Mouse (Mus musculus) embryonic facial prominence, embryonic 13.5 days (tissue): ENCODE results near the gene Bmp8b. TPM values are rescaled to one million over a fixed set of nuclear protein-coding genes. Genes with fewer than 3 reads are reported as not detected.
"Not testable (repeated sequence)": the region's sequence is repeated elsewhere in the genome, so short reads cannot be mapped to it uniquely, and the experiment has no call there.

Source experiments
- ATAC-seq: fragments of 200-750 bp; cut with Nextera tagmentation; 2 replicates; pipeline ENCODE4 v1.8.0; 2017; ENCODE audit warnings: low read depth; ENCODE audit not compliant: insufficient number of reproducible peaks, insufficient read depth, low FRiP score, low TSS enrichment
- H3K27ac ChIP-seq: fragments of 300-500 bp; sonication (generic); 2 replicates; pipeline ENCODE4 v1.5.1; 2015; ENCODE audit warnings: moderate library complexity, mild to moderate bottlenecking, inconsistent platforms
- H3K27me3 ChIP-seq: fragments of 300-500 bp; sonication (generic); 2 replicates; pipeline ENCODE4 v1.6.1; 2015; ENCODE audit warnings: mild to moderate bottlenecking, inconsistent platforms
- H3K36me3 ChIP-seq: fragments of 300-500 bp; sonication (generic); 2 replicates; pipeline ENCODE4 v1.6.1; 2015; ENCODE audit warnings: mild to moderate bottlenecking, inconsistent platforms
- H3K4me1 ChIP-seq: fragments of 300-500 bp; sonication (generic); 2 replicates; pipeline ENCODE4 v1.6.1; 2015; ENCODE audit warnings: inconsistent platforms
- H3K4me2 ChIP-seq: fragments of 300-500 bp; sonication (generic); 2 replicates; pipeline ENCODE4 v1.6.1; 2015; ENCODE audit warnings: moderate library complexity, mild to moderate bottlenecking, inconsistent platforms
- H3K4me3 ChIP-seq: fragments of 300-500 bp; sonication (generic); 2 replicates; pipeline ENCODE4 v1.5.1; 2015; ENCODE audit warnings: mild to moderate bottlenecking, inconsistent platforms
- H3K9ac ChIP-seq: fragments of 300-500 bp; sonication (generic); 2 replicates; pipeline ENCODE4 v1.6.1; 2015; ENCODE audit warnings: mild to moderate bottlenecking, inconsistent platforms
- H3K9me3 ChIP-seq: fragments of 300-500 bp; sonication (generic); 2 replicates; pipeline ENCODE4 v1.6.1; 2016; ENCODE audit warnings: inconsistent platforms
- WGBS: fragments of 180-500 bp; shearing (Covaris S2); methylation state at CpG from one replicate; pipeline ENCODE4 v1.1.7; 2015; ENCODE audit warnings: mixed read lengths; 5-methylcytosine and 5-hydroxymethylcytosine counted together
- polyA plus RNA-seq: library from polyadenylated mRNA; unstranded; fragments of >200 nt; fragmentation: Nextera tagmentation; extraction: Ambion mirVana; gene quantifications from 2 replicates; pipeline ENCODE4 v1.2.1, GENCODE M21; 2015

The Bmp8b gene
- polyA plus RNA-seq, 1 experiment from 2014 or later, result 0.58 TPM

- no peaks in the 10 kb centered on the region for H3K9me3 ChIP-seq
- H3K36me3 ChIP-seq, result no peaks in the 10 kb centered on the region
- H3K4me1 ChIP-seq, result 0 out of 2 replicates have a peak, but pooled peaks cover 3% of the 10 kb centered on the region
- no peaks in the 10 kb centered on the region for H3K27me3 ChIP-seq
- H3K27ac ChIP-seq, result no peak overlapping the region
- no peak for ATAC-seq
- no peak overlapping the region for H3K4me3 ChIP-seq
- whole genome bisulfite sequencing, result 62% methylated on average over 13 of the region's 13 CpGs
- H3K9ac ChIP-seq, result no peak overlapping the region
- H3K4me2 ChIP-seq, result no peak overlapping the region
Observed at GRCm38 (mm10) chr4:123083323-123083902, 21.6 kb upstream of the Bmp8b start.

- Histone ChIP-seq H3K27ac (no peak overlapping the region), H3K36me3 (no peaks in the 10 kb centered on the region), H3K9ac (no peak overlapping the region), H3K4me2 (no peak overlapping the region), H3K4me1 (0 out of 2 replicates have a peak, but pooled peaks cover 3% of the 10 kb centered on the region), H3K4me3 (no peak overlapping the region), H3K27me3 (no peaks in the 10 kb centered on the region), H3K9me3 (no peaks in the 10 kb centered on the region)
- ATAC-seq, result no peak
- 80% methylated on average over 2 of the region's 2 CpGs for WGBS
Observed at GRCm38 (mm10) chr4:123085290-123085689, 19.7 kb upstream of the Bmp8b start.

GRCm38 (mm10) chr4:123086381-123086780 lies 18.6 kb upstream of the Bmp8b start:
- Histone ChIP-seq H3K36me3 (no peaks in the 10 kb centered on the region), H3K27ac (no peak overlapping the region), H3K4me3 (no peak overlapping the region), H3K9me3 (no peaks in the 10 kb centered on the region), H3K4me1 (no peaks in the 10 kb centered on the region), H3K4me2 (no peak overlapping the region), H3K27me3 (no peaks in the 10 kb centered on the region), H3K9ac (no peak overlapping the region)
- WGBS, result 88% methylated on average over 4 of the region's 4 CpGs
- no peak for ATAC-seq

- Histone ChIP-seq H3K4me1 (peaks cover 10% of the 10 kb centered on the region), H3K4me3 (no peak overlapping the region), H3K27ac (0 out of 2 replicates have a peak overlapping the region, but pooled peaks have one; percentile 12), H3K27me3 (no peaks in the 10 kb centered on the region), H3K36me3 (no peaks in the 10 kb centered on the region), H3K9me3 (no peaks in the 10 kb centered on the region), H3K9ac (no peak overlapping the region), H3K4me2 (no peak overlapping the region)
- 0 out of 2 replicates have a peak, but pooled peaks have one; percentile 23 for ATAC-seq
- WGBS, result 61% methylated on average over 5 of the region's 5 CpGs
Observed at GRCm38 (mm10) chr4:123092621-123093020, 12.3 kb upstream of the Bmp8b start.

GRCm38 (mm10) chr4:123093064-123093776 lies 11.7 kb upstream of the Bmp8b start:
- peak overlapping the region; percentile 33; the same call in 1 of the 2 replicates for H3K27ac ChIP-seq
- no peaks in the 10 kb centered on the region for H3K27me3 ChIP-seq
- 37% methylated on average over 17 of the region's 17 CpGs for WGBS
- peak; percentile 70; the same call in 1 of the 2 replicates for ATAC-seq
- H3K4me3 ChIP-seq, result no peak overlapping the region
- H3K36me3 ChIP-seq, result no peaks in the 10 kb centered on the region
- H3K9me3 ChIP-seq, result no peaks in the 10 kb centered on the region
- H3K4me2 ChIP-seq, result peak overlapping the region; percentile 43
- H3K4me1 ChIP-seq, result peaks cover 10% of the 10 kb centered on the region
- no peak overlapping the region for H3K9ac ChIP-seq

DNA sequence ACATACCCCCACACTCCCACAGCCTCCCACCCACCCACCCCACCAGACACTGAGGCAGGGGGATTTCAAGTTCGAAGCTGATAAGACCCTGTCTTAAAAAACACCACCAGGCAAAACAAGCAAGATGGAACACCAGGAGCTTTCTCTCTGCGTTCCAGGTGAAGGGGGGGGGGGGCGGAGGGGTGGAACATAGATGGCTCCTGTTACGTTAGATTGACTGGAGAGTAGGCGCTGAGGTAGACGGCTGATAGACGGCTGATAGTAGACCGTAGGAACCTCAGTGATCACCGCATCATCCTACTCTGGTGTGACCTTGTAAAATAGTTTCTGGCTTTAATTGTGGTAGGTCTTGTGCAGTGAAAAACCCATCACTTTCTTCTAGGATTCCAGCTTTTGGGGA lies 11.1 kb upstream of the Bmp8b start:
- peak; percentile 35; the same call in 1 of the 2 replicates for ATAC-seq
- peak overlapping the region; percentile 33; the same call in 1 of the 2 replicates for H3K27ac ChIP-seq
- WGBS, result 28% methylated on average over 9 of the region's 9 CpGs

GRCm38 (mm10) chr4:123105451-123105790 lies 456 bp downstream of the Bmp8b start:
- H3K27me3 ChIP-seq, result peaks cover 54% of the 10 kb centered on the region
- no peak overlapping the region for H3K27ac ChIP-seq
- no peaks in the 10 kb centered on the region for H3K9me3 ChIP-seq
- peak overlapping the region; percentile 60 for H3K4me2 ChIP-seq
- peaks cover 16% of the 10 kb centered on the region for H3K4me1 ChIP-seq
- WGBS, result 28% methylated on average over 24 of the region's 24 CpGs
- no peaks in the 10 kb centered on the region for H3K36me3 ChIP-seq
- H3K9ac ChIP-seq, result peak overlapping the region; percentile 46
- H3K4me3 ChIP-seq, result peak overlapping the region; percentile 37
- peak; percentile 23; the same call in 1 of the 2 replicates for ATAC-seq

More for the DNA sequence above, 11.1 kb upstream of the Bmp8b start:
- no peaks in the 10 kb centered on the region for H3K9me3 ChIP-seq
- H3K36me3 ChIP-seq, result no peaks in the 10 kb centered on the region
- no peaks in the 10 kb centered on the region for H3K27me3 ChIP-seq
- no peak overlapping the region for H3K4me3 ChIP-seq
- H3K4me1 ChIP-seq, result peaks cover 10% of the 10 kb centered on the region
- H3K9ac ChIP-seq, result no peak overlapping the region
- peak overlapping the region; percentile 43; the same call in 1 of the 2 replicates for H3K4me2 ChIP-seq

GRCm38 (mm10) chr4:123105929-123106328 lies 964 bp downstream of the Bmp8b start:
- not testable (repeated sequence) for H3K4me2 ChIP-seq, H3K9me3 ChIP-seq, H3K27ac ChIP-seq, H3K4me3 ChIP-seq, H3K36me3 ChIP-seq, H3K9ac ChIP-seq
- WGBS, result 84% methylated on average over 7 of the region's 7 CpGs
- ATAC-seq, result 0 out of 2 replicates have a peak, but pooled peaks have one; percentile 35
- peaks cover 51% of the 10 kb centered on the region for H3K27me3 ChIP-seq
- peaks cover 16% of the 10 kb centered on the region for H3K4me1 ChIP-seq

- ATAC-seq, result no peak
- Histone ChIP-seq H3K27me3 (peaks cover 51% of the 10 kb centered on the region), H3K9ac (no peak overlapping the region), H3K9me3 (no peaks in the 10 kb centered on the region), H3K4me2 (no peak overlapping the region), H3K4me1 (peaks cover 16% of the 10 kb centered on the region), H3K27ac (no peak overlapping the region), H3K4me3 (no peak overlapping the region), H3K36me3 (no peaks in the 10 kb centered on the region)
- 85% methylated on average over 2 of the region's 2 CpGs for WGBS
Observed at GRCm38 (mm10) chr4:123106864-123107263, 1.9 kb downstream of the Bmp8b start.

- peaks cover 46% of the 10 kb centered on the region for H3K27me3 ChIP-seq
- 84% methylated on average over 5 of the region's 5 CpGs for WGBS
Observed at GRCm38 (mm10) chr4:123108056-123108455, 3.1 kb downstream of the Bmp8b start.

DNA sequence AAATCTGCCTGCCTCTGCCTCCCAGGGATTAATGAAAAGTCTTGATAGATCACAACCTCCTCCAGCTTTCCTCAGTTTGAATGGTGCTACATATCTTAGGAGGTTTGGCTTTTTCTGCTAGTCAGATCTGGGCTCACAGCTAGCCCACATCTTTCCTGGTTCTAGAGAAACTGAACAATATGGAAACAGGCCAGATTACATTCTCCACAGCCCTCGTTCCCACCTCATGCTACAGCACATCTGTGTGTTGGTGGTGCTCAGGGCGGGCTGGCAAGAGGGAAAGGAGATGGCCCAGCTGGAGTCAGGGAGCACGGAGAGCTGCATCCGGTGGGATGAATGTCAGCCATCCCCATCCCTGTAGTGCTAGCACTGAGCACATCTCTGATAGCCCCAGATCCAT lies 5.8 kb downstream of the Bmp8b start:
- ATAC-seq, result no peak
- Histone ChIP-seq H3K4me3 (no peak overlapping the region), H3K9ac (no peak overlapping the region), H3K4me1 (peaks cover 4% of the 10 kb centered on the region; the same call in 1 of the 2 replicates), H3K27me3 (peaks cover 24% of the 10 kb centered on the region), H3K9me3 (no peaks in the 10 kb centered on the region), H3K36me3 (no peaks in the 10 kb centered on the region), H3K27ac (no peak overlapping the region), H3K4me2 (no peak overlapping the region)
- WGBS, result 83% methylated on average over 4 of the region's 4 CpGs

More at GRCm38 (mm10) chr4:123108056-123108455, 3.1 kb downstream of the Bmp8b start:
- Histone ChIP-seq H3K4me1 (peaks cover 16% of the 10 kb centered on the region), H3K4me2 (no peak overlapping the region), H3K36me3 (no peaks in the 10 kb centered on the region), H3K4me3 (no peak overlapping the region), H3K9ac (no peak overlapping the region), H3K27ac (no peak overlapping the region), H3K9me3 (no peaks in the 10 kb centered on the region)
- no peak for ATAC-seq
